Mouse (Mus musculus) hindbrain, embryonic 16.5 days (tissue): ENCODE results near the gene Ptpn14. TPM values are rescaled to one million over a fixed set of nuclear protein-coding genes. Genes with fewer than 3 reads are reported as not detected.

ENCODE experiments used
- ATAC-seq: fragments of 200-750 bp; cut with Nextera tagmentation; 2 replicates; pipeline ENCODE4 v1.8.0; 2017; ENCODE audit warnings: moderate TSS enrichment, moderate library complexity
- H3K27ac ChIP-seq: fragments of 300-500 bp; sonication (generic); 2 replicates; pipeline ENCODE4 v1.5.1; 2014; ENCODE audit warnings: low read depth, mild to moderate bottlenecking, control low read depth, low read length, moderate library complexity
- H3K27me3 ChIP-seq: fragments of 300-500 bp; sonication (generic); replicated peaks from 2 replicates; pipeline ENCODE4 v1.6.1; 2014; ENCODE audit warnings: low read length; ENCODE audit not compliant: control insufficient read depth, insufficient read depth
- H3K36me3 ChIP-seq: fragments of 300-500 bp; sonication (generic); 2 replicates; pipeline ENCODE4 v1.6.1; 2014; ENCODE audit warnings: mild to moderate bottlenecking, low read length, moderate library complexity, mixed read lengths; ENCODE audit not compliant: control insufficient read depth, insufficient read depth
- H3K4me1 ChIP-seq: fragments of 300-500 bp; sonication (generic); 2 replicates; pipeline ENCODE4 v1.6.1; 2014; ENCODE audit warnings: low read depth, low read length; ENCODE audit not compliant: control insufficient read depth, insufficient read depth
- H3K4me2 ChIP-seq: fragments of 300-500 bp; sonication (generic); 2 replicates; pipeline ENCODE4 v1.6.1; 2014; ENCODE audit warnings: mild to moderate bottlenecking, low read length, control low read depth, moderate library complexity
- H3K4me3 ChIP-seq: fragments of 300-500 bp; sonication (generic); 2 replicates; pipeline ENCODE4 v1.5.1; 2014; ENCODE audit warnings: mild to moderate bottlenecking, low read length, control low read depth, moderate library complexity
- H3K9ac ChIP-seq: fragments of 300-500 bp; sonication (generic); 2 replicates; pipeline ENCODE4 v1.6.1; 2014; ENCODE audit warnings: low read depth, mild to moderate bottlenecking, control low read depth, low read length, moderate library complexity
- H3K9me3 ChIP-seq: fragments of 300-500 bp; sonication (generic); 2 replicates; pipeline ENCODE4 v1.6.1; 2014; ENCODE audit warnings: mild to moderate bottlenecking, low read length, moderate library complexity; ENCODE audit not compliant: control insufficient read depth
- WGBS: fragments of 180-500 bp; shearing (Covaris S2); extraction: QIAGEN DNeasy Blood & Tissue Kit; methylation state at CpG from one replicate; pipeline ENCODE4 v1.1.7; 2014; 5-methylcytosine and 5-hydroxymethylcytosine counted together
- polyA plus RNA-seq: library from polyadenylated mRNA; unstranded; fragments of >200 nt; fragmentation: Nextera tagmentation; extraction: Ambion mirVana; gene quantifications from 2 replicates; pipeline ENCODE4 v1.2.1, GENCODE M21; 2015

Ptpn14 gene
- polyA plus RNA-seq, 1 experiment from 2014 or later: 1.6 TPM

DNA sequence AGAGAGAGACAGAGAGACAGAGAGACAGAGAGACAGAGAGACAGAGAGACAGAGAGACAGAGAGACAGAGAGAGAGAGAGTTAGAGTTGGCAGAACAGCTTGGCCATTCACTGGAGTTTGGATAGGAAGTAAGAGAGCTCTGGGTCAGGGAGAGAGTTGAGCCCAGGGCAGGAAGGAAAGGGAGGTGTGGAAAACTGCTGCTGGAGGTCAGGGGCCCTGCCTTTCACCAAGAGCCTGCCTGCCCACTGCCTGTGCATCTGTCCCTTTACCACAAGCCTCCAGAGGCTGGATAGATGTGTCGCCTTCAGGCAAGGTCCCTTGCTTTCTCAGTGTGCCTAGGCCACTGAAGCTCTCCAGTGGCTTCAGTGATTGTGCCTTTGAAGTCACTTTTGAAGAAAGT, 46.7 kb downstream of the Ptpn14 start:
- ATAC-seq: no peak
- 92% methylated on average over 1 of the region's 1 CpGs for WGBS
- Histone ChIP-seq H3K4me1 (no peaks in the 10 kb centered on the region), H3K27ac (no peak overlapping the region), H3K4me3 (no peak overlapping the region), H3K36me3 (no peaks in the 10 kb centered on the region), H3K9me3 (no peaks in the 10 kb centered on the region), H3K4me2 (no peak overlapping the region), H3K27me3 (no peaks in the 10 kb centered on the region), H3K9ac (no peak overlapping the region)

DNA sequence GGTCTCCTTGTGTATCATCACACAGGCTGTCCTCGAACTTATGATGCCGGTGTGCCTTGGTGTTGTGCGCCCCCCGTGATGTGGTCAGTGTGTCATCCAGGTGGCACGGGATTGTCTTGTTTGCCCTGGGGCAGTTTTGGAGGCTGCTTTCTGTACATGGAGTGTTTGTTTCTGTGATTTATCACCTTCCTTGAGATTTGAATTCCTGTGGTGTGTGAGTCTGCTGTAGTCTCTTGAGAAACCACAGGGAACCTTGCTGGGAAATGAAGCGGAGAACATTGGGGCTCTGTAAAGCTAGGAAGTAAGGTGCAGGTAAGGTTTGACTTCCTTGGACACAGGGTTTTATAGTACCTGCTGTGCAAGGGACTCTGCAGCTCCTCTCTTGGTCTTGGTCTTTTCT, 49.1 kb downstream of the Ptpn14 start:
- Histone ChIP-seq H3K9me3 (no peaks in the 10 kb centered on the region), H3K4me3 (no peak overlapping the region), H3K4me2 (no peak overlapping the region), H3K9ac (no peak overlapping the region), H3K27ac (no peak overlapping the region), H3K27me3 (no peaks in the 10 kb centered on the region), H3K4me1 (no peaks in the 10 kb centered on the region), H3K36me3 (no peaks in the 10 kb centered on the region)
- ATAC-seq: no peak
- 83% methylated on average over 6 of the region's 6 CpGs for WGBS

DNA sequence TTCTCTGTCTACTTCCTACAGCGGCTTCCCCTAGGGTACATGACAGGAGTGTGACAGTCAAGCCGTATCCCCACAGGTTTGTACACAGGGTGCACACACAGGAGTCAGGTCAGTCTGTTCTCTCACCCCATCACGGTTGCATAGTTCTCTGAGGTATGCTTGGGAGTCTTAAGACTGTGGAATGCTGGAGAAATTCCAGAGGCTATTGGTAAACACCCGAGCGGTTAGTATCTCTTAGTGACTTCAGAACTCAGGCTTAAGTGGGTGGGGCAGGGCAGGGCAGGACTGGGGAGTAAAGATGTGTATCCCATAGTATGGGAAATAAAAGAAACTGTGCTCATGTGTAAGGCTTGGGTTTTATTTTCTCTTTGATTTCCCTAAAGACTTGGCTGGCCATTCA, 50.3 kb downstream of the Ptpn14 start:
- H3K9me3 ChIP-seq: no peaks in the 10 kb centered on the region
- ATAC-seq: no peak
- no peak overlapping the region for H3K27ac ChIP-seq
- WGBS: 55% methylated on average over 5 of the region's 5 CpGs
- no peak overlapping the region for H3K9ac ChIP-seq
- H3K4me3 ChIP-seq: no peak overlapping the region
- no peaks in the 10 kb centered on the region for H3K27me3 ChIP-seq
- no peak overlapping the region for H3K4me2 ChIP-seq
- no peaks in the 10 kb centered on the region for H3K36me3 ChIP-seq
- H3K4me1 ChIP-seq: no peaks in the 10 kb centered on the region

DNA sequence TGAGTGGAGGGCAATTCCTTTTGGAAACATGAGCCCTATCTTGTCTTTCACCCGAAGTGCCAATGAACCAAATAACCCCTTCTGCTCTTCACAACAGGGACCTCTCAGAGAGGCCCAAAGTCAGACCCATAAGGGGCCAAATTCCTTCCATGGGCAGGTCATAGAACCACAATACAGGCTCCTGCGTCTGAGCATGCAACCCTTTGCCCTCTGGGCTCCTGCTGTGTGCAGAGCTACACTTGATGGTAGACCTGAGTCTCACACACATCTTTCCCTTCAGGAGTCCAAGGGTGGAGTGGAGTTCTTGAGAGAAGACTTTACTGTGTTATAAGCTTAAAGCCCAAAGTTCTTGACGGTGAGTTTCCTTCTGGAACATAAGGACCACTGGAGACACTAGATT, 51.2 kb downstream of the Ptpn14 start:
- Histone ChIP-seq H3K9ac (no peak overlapping the region), H3K4me2 (no peak overlapping the region), H3K4me3 (no peak overlapping the region), H3K4me1 (no peaks in the 10 kb centered on the region), H3K27ac (no peak overlapping the region), H3K27me3 (no peaks in the 10 kb centered on the region), H3K9me3 (no peaks in the 10 kb centered on the region), H3K36me3 (no peaks in the 10 kb centered on the region)
- no peak for ATAC-seq
- WGBS: 58% methylated on average over 3 of the region's 3 CpGs

DNA sequence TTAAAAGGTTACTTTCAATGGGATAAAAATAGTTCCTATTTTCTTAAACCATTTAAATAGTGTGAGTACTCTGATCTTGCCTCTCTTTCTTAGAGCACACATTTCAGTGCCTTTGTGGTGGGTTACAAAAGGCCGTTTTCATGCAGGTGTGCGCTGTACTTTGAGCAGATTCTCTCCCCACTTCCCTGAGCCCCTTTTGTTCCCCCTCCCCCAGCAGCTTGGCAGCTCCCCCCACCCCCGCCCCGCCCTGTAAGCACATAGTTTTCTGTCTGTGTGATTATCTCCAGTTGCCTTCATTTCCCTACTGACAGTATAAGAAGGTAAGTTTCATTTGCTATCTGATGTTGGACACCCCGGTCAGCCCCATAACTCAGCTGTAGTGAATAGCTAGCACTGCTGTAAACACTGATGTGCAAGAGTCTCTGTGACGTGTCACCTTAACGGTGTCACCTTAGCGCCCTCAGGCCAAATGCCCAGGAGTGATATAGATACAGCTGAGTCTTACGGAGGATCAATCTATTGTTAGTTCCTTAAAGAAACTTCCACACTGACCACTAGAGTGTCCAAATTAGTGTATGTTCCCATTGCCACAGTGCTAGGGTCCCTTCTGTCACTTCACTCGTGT, 53.8 kb downstream of the Ptpn14 start:
- Histone ChIP-seq H3K36me3 (no peaks in the 10 kb centered on the region), H3K4me3 (no peak overlapping the region), H3K27me3 (no peaks in the 10 kb centered on the region), H3K9me3 (no peaks in the 10 kb centered on the region), H3K27ac (no peak overlapping the region), H3K4me2 (no peak overlapping the region), H3K4me1 (no peaks in the 10 kb centered on the region), H3K9ac (no peak overlapping the region)
- ATAC-seq: no peak
- 88% methylated on average over 10 of the region's 10 CpGs for WGBS

DNA sequence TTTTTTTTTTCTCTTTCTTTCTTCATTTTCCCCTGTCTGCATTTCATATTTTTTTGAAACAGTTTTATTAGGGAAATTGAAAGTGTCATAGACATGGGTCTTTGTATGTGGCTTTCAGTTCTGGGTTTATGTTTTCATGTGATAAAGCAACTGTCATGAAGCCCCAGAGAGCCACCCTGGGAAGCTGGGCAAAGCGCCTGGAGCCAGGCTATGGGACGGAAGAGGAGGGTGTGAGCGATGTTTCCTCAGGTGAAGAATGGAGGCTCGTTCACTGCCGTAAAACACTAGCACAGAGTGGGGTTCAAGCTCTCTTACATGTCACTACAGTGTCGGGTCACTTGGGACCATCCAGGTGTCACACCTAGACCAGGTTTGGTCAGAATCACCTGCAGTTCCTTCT, 54.6 kb downstream of the Ptpn14 start:
- H3K36me3 ChIP-seq: no peaks in the 10 kb centered on the region
- 89% methylated on average over 6 of the region's 6 CpGs for WGBS
- no peak overlapping the region for H3K4me3 ChIP-seq
- no peak overlapping the region for H3K27ac ChIP-seq
- H3K4me2 ChIP-seq: no peak overlapping the region
- H3K4me1 ChIP-seq: 0 out of 2 replicates have a peak, but pooled peaks cover 4% of the 10 kb centered on the region
- no peaks in the 10 kb centered on the region for H3K27me3 ChIP-seq
- H3K9ac ChIP-seq: no peak overlapping the region
- no peak for ATAC-seq
- no peaks in the 10 kb centered on the region for H3K9me3 ChIP-seq

DNA sequence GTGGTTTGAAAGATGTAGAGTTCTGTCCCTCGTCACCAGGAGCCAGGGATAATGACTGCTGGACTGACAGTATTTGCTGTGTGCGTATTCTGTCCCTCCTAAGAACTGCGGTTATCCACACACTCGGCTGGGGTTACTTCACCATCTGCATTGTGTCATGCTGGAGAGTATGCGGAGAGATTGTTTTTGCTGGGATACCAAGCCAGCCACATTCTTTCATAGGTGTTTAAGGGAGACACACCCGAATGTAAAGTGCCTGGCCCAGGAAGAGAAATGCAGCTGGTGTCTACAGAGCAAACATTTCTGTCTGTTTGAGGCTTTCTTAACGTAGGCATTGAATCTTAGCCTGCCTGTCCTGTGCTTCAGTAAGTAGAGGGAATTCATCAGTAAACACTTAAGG, 56.4 kb downstream of the Ptpn14 start:
- Histone ChIP-seq H3K27ac (no peak overlapping the region), H3K4me1 (0 out of 2 replicates have a peak, but pooled peaks cover 4% of the 10 kb centered on the region), H3K4me2 (no peak overlapping the region), H3K9ac (no peak overlapping the region), H3K4me3 (no peak overlapping the region), H3K36me3 (no peaks in the 10 kb centered on the region), H3K27me3 (no peaks in the 10 kb centered on the region), H3K9me3 (no peaks in the 10 kb centered on the region)
- 80% methylated on average over 7 of the region's 7 CpGs for WGBS
- ATAC-seq: no peak

DNA sequence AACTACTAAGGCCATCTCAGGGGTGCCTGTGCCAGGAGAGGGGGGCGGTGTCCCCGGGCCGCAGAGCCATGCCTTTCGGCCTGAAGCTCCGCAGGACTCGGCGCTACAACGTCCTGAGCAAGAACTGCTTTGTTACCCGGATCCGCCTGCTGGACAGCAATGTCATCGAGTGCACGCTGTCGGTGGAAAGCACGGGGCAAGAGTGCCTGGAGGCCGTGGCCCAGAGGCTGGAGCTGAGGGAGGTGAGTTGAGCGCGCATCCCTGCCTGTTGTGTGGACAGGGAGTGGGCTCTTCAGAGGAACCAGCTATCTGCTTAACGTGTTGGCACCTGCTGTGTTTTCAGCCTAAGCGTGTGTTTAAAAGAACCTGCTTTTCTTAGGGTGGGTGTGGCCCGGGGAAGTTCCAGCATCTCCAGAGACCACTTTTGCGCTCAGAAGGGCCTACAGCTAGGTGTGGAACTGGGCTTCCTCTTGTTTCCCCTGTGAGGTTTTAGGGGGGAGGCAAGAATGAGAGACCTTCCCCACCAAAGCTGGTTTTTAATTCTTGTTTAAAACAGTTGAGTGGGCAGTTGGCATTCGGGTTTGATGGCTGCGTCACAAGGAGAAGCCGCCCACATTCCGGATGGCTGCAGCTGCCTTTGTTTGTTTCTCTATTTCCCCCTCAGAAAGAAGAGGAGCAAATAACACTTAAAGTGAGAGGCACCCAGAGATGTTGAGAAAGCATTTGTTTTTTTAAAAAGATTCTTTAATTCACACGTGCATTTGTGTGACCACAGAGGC, 58.8 kb downstream of the Ptpn14 start:
- Histone ChIP-seq H3K4me3 (no peak overlapping the region), H3K27me3 (no peaks in the 10 kb centered on the region), H3K4me2 (no peak overlapping the region), H3K9me3 (no peaks in the 10 kb centered on the region), H3K4me1 (peaks cover 4% of the 10 kb centered on the region; the same call in 1 of the 2 replicates), H3K9ac (no peak overlapping the region), H3K36me3 (no peaks in the 10 kb centered on the region), H3K27ac (no peak overlapping the region)
- no peak for ATAC-seq
- 45% methylated on average over 26 of the region's 26 CpGs for WGBS

DNA sequence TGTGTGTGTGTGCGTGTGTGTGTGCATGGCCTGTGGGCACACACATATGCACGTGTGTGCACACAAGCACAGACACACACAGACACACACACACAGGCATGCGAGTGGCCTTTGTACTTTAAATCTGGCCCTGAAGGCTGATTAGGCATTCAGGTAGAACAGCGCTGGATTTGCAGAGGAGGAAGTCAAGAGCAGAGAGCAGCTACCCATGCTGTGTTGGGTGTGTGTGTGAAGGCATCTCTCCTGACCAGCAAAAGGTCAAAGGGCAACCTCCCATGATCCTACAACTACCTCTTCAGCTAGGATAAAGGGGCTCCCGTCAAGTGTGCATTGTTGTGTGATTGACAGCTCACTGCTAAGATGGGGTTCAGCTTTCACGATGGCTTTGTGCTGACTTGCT, 61.5 kb downstream of the Ptpn14 start:
- no peak for ATAC-seq
- Histone ChIP-seq H3K4me3 (no peak overlapping the region), H3K27me3 (no peaks in the 10 kb centered on the region), H3K9ac (no peak overlapping the region), H3K9me3 (no peaks in the 10 kb centered on the region), H3K4me2 (no peak overlapping the region), H3K4me1 (peaks cover 4% of the 10 kb centered on the region; the same call in 1 of the 2 replicates), H3K27ac (no peak overlapping the region), H3K36me3 (no peaks in the 10 kb centered on the region)
- 54% methylated on average over 6 of the region's 6 CpGs for WGBS
